Mouse (Mus musculus): ENCODE measurements at regions not wholly inside any gene's neighbourhood (a gene's known extent, or its start where the extent isn't known, plus 50 kb on each side); places are given as distances from the start of the nearest gene placed in this dataset.

- no peak for TF ChIP-seq CTCF (IDR thresholded peaks at IDR 0.05; ENCODE audit: extremely low read depth, insufficient read depth, low read length)
- TF ChIP-seq POLR2A (IDR thresholded peaks at IDR 0.05; ENCODE audit: extremely low read depth, insufficient read depth, low read length): no peak
Measured at GRCm38 (mm10) chr13:60262449-60263028, 85.4 kb upstream of the Gas1 start.
